Mouse (Mus musculus): ENCODE measurements around the gene Ptprd.

The Ptprd gene

GRCm38 (mm10) chr4:76313749-76314148 lies 1898.0 kb downstream of the Ptprd start:
- peak; percentile 48 for DNase-seq (ENCODE audit: low spot score)

- DNase-seq (ENCODE audit: low spot score) = no peak
Measured at GRCm38 (mm10) chr4:76312593-76312992, 1899.2 kb downstream of the Ptprd start.

- DNase-seq (ENCODE audit: low spot score) = no peak
Measured at GRCm38 (mm10) chr4:76305987-76306386, 1905.8 kb downstream of the Ptprd start.

GRCm38 (mm10) chr4:76297375-76297774 lies 1914.4 kb downstream of the Ptprd start:
- DNase-seq (ENCODE audit: low spot score) = no peak

- no peak for DNase-seq (ENCODE audit: low spot score)
Measured at GRCm38 (mm10) chr4:76292733-76293357, 1918.9 kb downstream of the Ptprd start.

GRCm38 (mm10) chr4:76290484-76290818 lies 1921.3 kb downstream of the Ptprd start:
- DNase-seq (ENCODE audit: low spot score) = no peak

- DNase-seq (ENCODE audit: low spot score) = no peak
Measured at GRCm38 (mm10) chr4:76289612-76290483, 1921.9 kb downstream of the Ptprd start.

GRCm38 (mm10) chr4:76286016-76286415 lies 1925.7 kb downstream of the Ptprd start:
- DNase-seq (ENCODE audit: low spot score) = no peak

- peak; percentile 71 for DNase-seq (ENCODE audit: low spot score)
Measured at GRCm38 (mm10) chr4:76282886-76283285, 1928.9 kb downstream of the Ptprd start.

- no peak for DNase-seq (ENCODE audit: low spot score)
Measured at GRCm38 (mm10) chr4:76262727-76263126, 1949.0 kb downstream of the Ptprd start.

- DNase-seq (ENCODE audit: low spot score) = peak; percentile 62
Measured at GRCm38 (mm10) chr4:76260686-76261085, 1951.1 kb downstream of the Ptprd start.

- peak; percentile 64 for DNase-seq (ENCODE audit: low spot score)
Measured at GRCm38 (mm10) chr4:76260286-76260685, 1951.5 kb downstream of the Ptprd start.

- DNase-seq (ENCODE audit: low spot score) = peak; percentile 72
Measured at GRCm38 (mm10) chr4:76259636-76260035, 1952.1 kb downstream of the Ptprd start.

GRCm38 (mm10) chr4:76244371-76244770 lies 1967.4 kb downstream of the Ptprd start:
- DNase-seq (ENCODE audit: low spot score) = no peak

- DNase-seq (ENCODE audit: low spot score) = no peak
Measured at GRCm38 (mm10) chr4:76241542-76241941, 1970.2 kb downstream of the Ptprd start.

GRCm38 (mm10) chr4:76241140-76241539 lies 1970.6 kb downstream of the Ptprd start:
- DNase-seq (ENCODE audit: low spot score) = no peak

GRCm38 (mm10) chr4:76239063-76239462 lies 1972.7 kb downstream of the Ptprd start:
- no peak for DNase-seq (ENCODE audit: low spot score)

- DNase-seq (ENCODE audit: low spot score) = no peak
Measured at GRCm38 (mm10) chr4:76238577-76238976, 1973.2 kb downstream of the Ptprd start.

GRCm38 (mm10) chr4:76237827-76238226 lies 1973.9 kb downstream of the Ptprd start:
- DNase-seq (ENCODE audit: low spot score) = no peak

GRCm38 (mm10) chr4:76223720-76224119 lies 1988.0 kb downstream of the Ptprd start:
- DNase-seq (ENCODE audit: low spot score) = peak; percentile 61

- DNase-seq (ENCODE audit: low spot score) = no peak
Measured at GRCm38 (mm10) chr4:76222520-76222919, 1989.2 kb downstream of the Ptprd start.

- no peak for DNase-seq (ENCODE audit: low spot score)
Measured at GRCm38 (mm10) chr4:76218065-76218464, 1993.7 kb downstream of the Ptprd start.

- DNase-seq (ENCODE audit: low spot score) = no peak
Measured at GRCm38 (mm10) chr4:76215141-76215540, 1996.6 kb downstream of the Ptprd start.
